Mouse (Mus musculus): ENCODE measurements around the gene Aldh1l1. TPM values are rescaled to one million over a fixed set of nuclear protein-coding genes. Genes with fewer than 3 reads are reported as not detected.

The Aldh1l1 gene
- polyA plus RNA-seq, 1 experiment from 2014 or later, result 38.6 TPM

DNA sequence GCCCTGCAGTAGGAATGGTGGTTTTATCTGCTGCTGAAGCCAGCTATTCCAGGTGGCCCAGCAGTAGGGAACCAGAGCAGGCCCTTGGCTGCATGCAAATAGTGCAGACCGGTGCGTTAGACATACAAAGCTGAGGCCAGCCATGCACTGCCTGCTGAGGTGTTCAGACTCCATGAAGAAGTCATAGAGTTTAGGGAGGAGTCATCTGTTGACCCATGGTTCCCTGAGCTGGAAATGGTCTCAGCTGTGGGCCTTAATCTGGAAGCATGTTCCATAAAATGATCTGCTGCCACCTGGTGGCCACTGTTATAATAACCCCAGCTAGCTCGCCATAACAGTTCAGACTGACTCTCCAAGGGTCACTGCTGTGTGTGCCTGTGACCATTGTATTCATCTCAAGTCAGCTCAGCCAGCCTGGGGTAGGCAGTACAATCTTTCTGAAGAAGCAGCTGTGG lies 89.1 kb downstream of the Aldh1l1 start:
- WGBS, result 46% methylated on average over 3 of the region's 3 CpGs
- Histone ChIP-seq H3K4me1 (replicated peaks) (peaks cover 9% of the 10 kb centered on the region), H3K4me2 (no peak overlapping the region), H3K4me3 (no peak overlapping the region), H3K27me3 (no peaks in the 10 kb centered on the region), H3K9ac (no peak overlapping the region), H3K9me3 (no peaks in the 10 kb centered on the region), H3K27ac (replicated peaks) (0 out of 2 replicates have a peak overlapping the region, but pooled peaks have one; percentile 18), H3K36me3 (no peaks in the 10 kb centered on the region)
- ATAC-seq (ENCODE audit: low read depth), result peak; percentile 51

DNA sequence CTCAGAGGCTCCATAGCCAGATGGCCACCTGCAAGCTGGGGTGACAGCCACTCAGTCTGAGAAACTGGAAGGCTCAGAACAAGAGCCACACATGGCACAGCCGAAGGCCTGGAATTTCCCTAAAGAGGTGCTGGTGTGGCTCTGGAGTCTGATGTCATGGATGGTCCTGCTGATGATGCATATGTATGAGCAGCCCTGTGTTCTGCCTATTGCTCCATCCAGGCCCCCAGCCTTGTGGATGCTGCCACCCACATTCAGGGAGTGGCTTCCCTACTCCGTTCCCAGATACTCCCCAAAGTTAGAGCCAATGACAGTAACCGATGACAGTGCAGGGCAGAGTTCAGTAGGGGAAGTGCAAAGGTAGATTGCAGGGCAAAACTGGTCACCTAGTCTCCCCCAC lies 91.9 kb downstream of the Aldh1l1 start:
- H3K27me3 ChIP-seq, result no peaks in the 10 kb centered on the region
- peaks cover 8% of the 10 kb centered on the region for H3K4me1 ChIP-seq (replicated peaks)
- WGBS, result 50% methylated on average over 3 of the region's 3 CpGs
- no peak overlapping the region for H3K4me2 ChIP-seq
- no peaks in the 10 kb centered on the region for H3K9me3 ChIP-seq
- no peaks in the 10 kb centered on the region for H3K36me3 ChIP-seq
- ATAC-seq (ENCODE audit: low read depth), result no peak
- no peak overlapping the region for H3K9ac ChIP-seq
- H3K4me3 ChIP-seq, result no peak overlapping the region
- H3K27ac ChIP-seq (replicated peaks), result no peak overlapping the region

DNA sequence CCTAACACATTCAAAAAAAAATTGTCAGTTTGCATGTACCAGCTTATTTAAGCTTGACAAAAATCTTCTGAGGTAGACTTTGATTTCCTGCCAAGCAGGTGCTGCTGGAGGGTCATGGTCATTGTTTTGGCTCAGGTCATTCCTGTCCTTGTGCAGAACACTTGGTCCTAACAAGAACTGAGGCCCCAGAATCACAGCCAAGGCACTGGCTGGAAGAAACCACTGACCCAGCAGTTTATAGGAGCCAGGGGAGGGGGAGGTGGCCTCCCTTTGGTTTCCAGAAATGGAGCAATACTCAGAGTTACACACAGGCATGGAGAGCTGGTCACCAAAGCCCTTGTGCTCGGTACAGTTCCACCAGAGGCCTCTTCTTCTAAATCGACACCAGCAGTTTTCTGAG lies 96.1 kb downstream of the Aldh1l1 start:
- Histone ChIP-seq H3K9me3 (no peaks in the 10 kb centered on the region), H3K4me3 (no peak overlapping the region), H3K27ac (replicated peaks) (no peak overlapping the region), H3K27me3 (no peaks in the 10 kb centered on the region), H3K4me2 (no peak overlapping the region), H3K4me1 (replicated peaks) (0 out of 2 replicates have a peak, but pooled peaks cover 4% of the 10 kb centered on the region), H3K9ac (no peak overlapping the region), H3K36me3 (no peaks in the 10 kb centered on the region)
- 87% methylated on average over 2 of the region's 2 CpGs for WGBS
- ATAC-seq (ENCODE audit: low read depth), result no peak

DNA sequence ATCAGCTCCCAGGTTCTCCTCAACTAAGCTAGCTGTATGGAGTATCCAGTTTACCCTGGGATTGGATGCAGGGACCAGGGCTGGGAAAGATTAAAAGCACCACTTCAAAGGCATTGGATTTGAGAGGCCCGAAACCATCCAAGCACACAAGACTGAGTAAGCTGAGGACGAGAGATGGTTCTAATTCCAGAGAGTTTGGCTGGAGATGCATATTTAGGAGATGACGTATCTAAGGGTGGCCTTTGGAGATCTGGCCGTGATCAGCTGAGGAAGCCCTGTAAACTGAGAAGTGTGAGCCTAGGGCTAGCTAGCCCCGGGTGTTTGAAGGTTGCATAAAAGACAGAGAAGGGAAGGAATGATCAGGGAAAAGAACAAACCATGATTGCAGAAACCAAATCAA lies 101.9 kb downstream of the Aldh1l1 start:
- no peaks in the 10 kb centered on the region for H3K27me3 ChIP-seq
- H3K27ac ChIP-seq (replicated peaks), result no peak overlapping the region
- H3K36me3 ChIP-seq, result no peaks in the 10 kb centered on the region
- no peak for ATAC-seq (ENCODE audit: low read depth)
- no peak overlapping the region for H3K4me3 ChIP-seq
- no peak overlapping the region for H3K9ac ChIP-seq
- H3K9me3 ChIP-seq, result no peaks in the 10 kb centered on the region
- H3K4me2 ChIP-seq, result no peak overlapping the region
- no peaks in the 10 kb centered on the region for H3K4me1 ChIP-seq (replicated peaks)
- 73% methylated on average over 5 of the region's 5 CpGs for WGBS

DNA sequence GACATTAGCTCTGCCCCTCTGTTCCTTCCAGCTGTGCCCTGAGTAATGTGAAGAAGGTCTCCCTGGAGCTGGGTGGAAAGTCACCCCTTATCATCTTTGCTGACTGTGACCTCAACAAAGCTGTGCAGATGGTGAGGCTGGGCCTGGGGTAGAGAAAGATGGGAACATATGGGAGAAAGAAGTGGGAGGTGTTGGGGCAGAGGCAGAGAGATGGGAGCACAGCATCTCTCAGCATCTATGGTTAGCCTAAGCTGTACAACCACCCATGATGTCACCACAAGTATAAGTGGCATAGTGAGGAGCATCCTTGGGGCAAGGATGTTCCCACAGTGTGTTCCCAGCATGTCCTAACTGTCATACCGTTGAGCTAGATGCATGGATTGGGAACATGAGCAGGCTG lies 104.5 kb downstream of the Aldh1l1 start:
- no peaks in the 10 kb centered on the region for H3K36me3 ChIP-seq
- H3K4me1 ChIP-seq (replicated peaks), result no peaks in the 10 kb centered on the region
- no peaks in the 10 kb centered on the region for H3K9me3 ChIP-seq
- no peaks in the 10 kb centered on the region for H3K27me3 ChIP-seq
- H3K27ac ChIP-seq (replicated peaks), result no peak overlapping the region
- H3K4me2 ChIP-seq, result no peak overlapping the region
- H3K9ac ChIP-seq, result no peak overlapping the region
- 91% methylated on average over 1 of the region's 1 CpGs for WGBS
- H3K4me3 ChIP-seq, result no peak overlapping the region
- ATAC-seq (ENCODE audit: low read depth), result no peak

DNA sequence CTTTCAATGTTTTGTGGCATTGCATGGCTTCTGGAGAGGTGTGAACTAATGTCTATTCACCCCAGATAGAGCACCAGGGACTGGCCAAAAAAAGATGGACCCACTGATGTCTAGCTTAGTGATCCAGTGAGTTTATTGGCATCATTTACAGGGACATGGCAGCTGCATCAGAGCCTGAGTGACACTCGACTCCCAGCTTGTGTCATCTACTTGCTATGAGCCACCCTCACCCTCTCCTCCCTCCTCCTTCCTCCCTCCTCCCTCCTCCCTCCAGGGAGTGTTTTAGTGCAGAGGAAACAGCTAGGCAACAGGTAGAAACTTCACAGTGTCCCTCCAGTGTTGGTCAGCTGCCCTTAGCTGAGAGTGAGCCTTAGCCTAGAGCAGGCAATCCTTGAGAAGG lies 108.7 kb downstream of the Aldh1l1 start:
- 74% methylated on average over 1 of the region's 1 CpGs for WGBS
- no peaks in the 10 kb centered on the region for H3K4me1 ChIP-seq (replicated peaks)

DNA sequence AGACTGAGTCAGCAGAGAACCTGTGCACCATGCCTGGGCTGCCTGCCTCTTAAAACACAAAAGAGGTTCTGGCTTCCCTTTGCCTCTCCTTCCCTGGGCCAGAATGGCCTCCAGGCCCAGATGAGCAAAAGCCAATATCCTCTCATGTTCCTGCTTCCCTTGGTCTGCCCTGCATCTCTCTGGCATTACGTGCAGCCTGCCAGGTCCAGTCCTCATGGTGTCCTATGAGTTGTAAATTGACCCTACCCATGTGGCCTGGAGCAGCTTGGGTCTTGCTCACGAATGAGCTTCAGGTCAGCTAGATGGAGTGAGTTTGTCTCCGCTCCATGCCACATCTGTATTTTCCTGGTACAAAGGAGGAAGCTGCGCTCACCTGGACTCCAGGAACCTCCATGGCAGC lies 110.8 kb downstream of the Aldh1l1 start:
- H3K9me3 ChIP-seq, result no peaks in the 10 kb centered on the region
- H3K9ac ChIP-seq, result no peak overlapping the region
- H3K36me3 ChIP-seq, result no peaks in the 10 kb centered on the region
- H3K27ac ChIP-seq (replicated peaks), result no peak overlapping the region
- no peak for ATAC-seq (ENCODE audit: low read depth)
- 93% methylated on average over 4 of the region's 4 CpGs for WGBS
- H3K4me2 ChIP-seq, result no peak overlapping the region
- no peaks in the 10 kb centered on the region for H3K4me1 ChIP-seq (replicated peaks)
- no peak overlapping the region for H3K4me3 ChIP-seq
- H3K27me3 ChIP-seq, result no peaks in the 10 kb centered on the region

More for the DNA sequence above, 108.7 kb downstream of the Aldh1l1 start:
- no peak overlapping the region for H3K27ac ChIP-seq (replicated peaks)
- no peak for ATAC-seq (ENCODE audit: low read depth)
- H3K36me3 ChIP-seq, result no peaks in the 10 kb centered on the region
- no peak overlapping the region for H3K9ac ChIP-seq
- H3K27me3 ChIP-seq, result no peaks in the 10 kb centered on the region
- H3K4me3 ChIP-seq, result no peak overlapping the region
- H3K4me2 ChIP-seq, result no peak overlapping the region
- no peaks in the 10 kb centered on the region for H3K9me3 ChIP-seq

DNA sequence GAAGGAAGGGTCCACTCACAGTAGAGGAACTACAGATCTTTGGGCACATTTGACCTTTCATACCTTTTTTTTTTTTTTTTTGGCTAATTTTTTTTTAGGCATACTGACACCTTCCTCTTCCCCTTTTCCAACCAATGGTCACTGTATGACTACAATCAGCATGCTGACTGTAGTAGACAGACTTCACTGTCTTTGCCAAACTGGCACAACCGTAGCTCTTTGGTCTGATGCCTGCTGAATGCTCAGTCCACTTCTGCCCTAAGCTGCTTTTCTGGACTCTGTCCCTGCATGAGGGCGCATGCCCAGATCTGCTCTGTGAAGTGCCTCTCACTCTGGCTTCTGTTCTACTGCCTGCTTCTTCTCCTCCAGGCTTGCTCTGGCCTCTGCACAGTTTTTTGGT lies 111.4 kb downstream of the Aldh1l1 start:
- Histone ChIP-seq H3K36me3 (no peaks in the 10 kb centered on the region), H3K4me2 (no peak overlapping the region), H3K27me3 (no peaks in the 10 kb centered on the region), H3K27ac (replicated peaks) (no peak overlapping the region), H3K4me1 (replicated peaks) (no peaks in the 10 kb centered on the region), H3K4me3 (no peak overlapping the region), H3K9me3 (no peaks in the 10 kb centered on the region), H3K9ac (no peak overlapping the region)
- ATAC-seq (ENCODE audit: low read depth), result no peak
- 96% methylated on average over 2 of the region's 2 CpGs for WGBS

DNA sequence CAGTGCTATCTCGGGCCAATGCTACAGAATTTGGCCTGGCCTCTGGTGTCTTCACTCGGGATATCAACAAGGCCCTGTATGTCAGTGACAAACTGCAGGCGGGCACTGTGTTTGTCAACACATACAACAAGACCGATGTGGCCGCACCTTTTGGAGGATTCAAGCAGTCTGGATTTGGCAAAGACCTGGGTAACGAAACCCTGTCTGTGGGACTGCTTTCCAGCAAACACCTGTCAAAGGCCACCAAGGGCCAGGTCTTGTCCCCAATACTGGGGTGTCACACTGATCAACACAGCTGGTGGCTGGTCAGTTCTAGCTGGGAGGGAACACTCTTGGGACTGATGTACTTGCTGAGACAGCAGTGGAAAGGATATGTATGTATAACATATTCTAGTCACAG lies 112.0 kb downstream of the Aldh1l1 start:
- Histone ChIP-seq H3K9ac (no peak overlapping the region), H3K27me3 (no peaks in the 10 kb centered on the region), H3K4me1 (replicated peaks) (no peaks in the 10 kb centered on the region), H3K4me2 (no peak overlapping the region), H3K27ac (replicated peaks) (no peak overlapping the region), H3K36me3 (no peaks in the 10 kb centered on the region), H3K9me3 (no peaks in the 10 kb centered on the region), H3K4me3 (no peak overlapping the region)
- 90% methylated on average over 6 of the region's 6 CpGs for WGBS
- ATAC-seq (ENCODE audit: low read depth), result no peak

DNA sequence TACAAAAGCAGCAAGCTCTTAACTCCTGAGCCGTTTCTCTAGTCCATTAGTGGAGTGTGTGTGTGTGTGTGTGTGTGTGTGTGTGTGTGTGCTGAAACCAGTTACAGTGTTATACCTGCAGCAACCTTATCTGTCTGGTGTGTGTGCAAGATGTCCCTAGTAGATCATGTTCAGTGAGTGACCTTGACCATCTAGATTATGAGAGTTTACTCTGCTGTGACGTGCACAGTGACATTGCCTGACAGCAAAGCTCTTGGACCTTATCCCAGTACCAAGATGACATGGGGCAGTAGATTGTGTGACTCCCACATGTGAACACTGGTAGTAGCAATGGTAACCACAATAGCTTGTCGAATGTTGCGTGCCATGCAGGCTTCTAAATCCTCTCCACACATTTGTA lies 114.1 kb downstream of the Aldh1l1 start:
- Histone ChIP-seq H3K36me3 (no peaks in the 10 kb centered on the region), H3K4me1 (replicated peaks) (peaks cover 5% of the 10 kb centered on the region; the same call in 1 of the 2 replicates), H3K4me3 (no peak overlapping the region), H3K27me3 (no peaks in the 10 kb centered on the region), H3K27ac (replicated peaks) (no peak overlapping the region), H3K9me3 (no peaks in the 10 kb centered on the region), H3K4me2 (no peak overlapping the region), H3K9ac (no peak overlapping the region)
- WGBS, result 87% methylated on average over 4 of the region's 4 CpGs
- ATAC-seq (ENCODE audit: low read depth), result no peak

DNA sequence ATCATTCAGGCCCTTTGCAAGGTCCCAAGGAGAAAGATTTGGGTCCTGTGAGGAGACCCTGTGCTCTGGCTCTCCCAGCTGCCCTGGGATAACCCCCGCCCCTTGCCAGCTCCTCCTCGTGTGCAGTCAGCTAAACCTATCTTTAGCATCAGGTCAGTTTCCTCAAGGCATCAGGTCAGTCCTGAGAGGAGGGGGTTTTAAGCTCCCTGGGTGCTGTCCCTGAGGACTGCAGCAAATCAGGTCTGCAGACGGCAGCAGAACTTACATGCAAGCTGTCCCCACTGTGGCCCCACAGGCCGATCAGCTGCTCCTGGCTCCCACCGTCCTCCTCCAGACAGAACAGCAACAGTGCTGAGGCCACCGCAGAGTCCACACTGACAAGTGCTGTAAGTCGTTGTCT lies 115.5 kb downstream of the Aldh1l1 start:
- peaks cover 2% of the 10 kb centered on the region; the same call in 1 of the 2 replicates for H3K27me3 ChIP-seq
- no peak for ATAC-seq (ENCODE audit: low read depth)
- no peak overlapping the region for H3K27ac ChIP-seq (replicated peaks)
- no peaks in the 10 kb centered on the region for H3K36me3 ChIP-seq
- H3K9me3 ChIP-seq, result no peaks in the 10 kb centered on the region
- H3K4me2 ChIP-seq, result no peak overlapping the region
- WGBS, result 61% methylated on average over 7 of the region's 7 CpGs
- H3K9ac ChIP-seq, result no peak overlapping the region
- peaks cover 12% of the 10 kb centered on the region for H3K4me1 ChIP-seq (replicated peaks)
- no peak overlapping the region for H3K4me3 ChIP-seq

DNA sequence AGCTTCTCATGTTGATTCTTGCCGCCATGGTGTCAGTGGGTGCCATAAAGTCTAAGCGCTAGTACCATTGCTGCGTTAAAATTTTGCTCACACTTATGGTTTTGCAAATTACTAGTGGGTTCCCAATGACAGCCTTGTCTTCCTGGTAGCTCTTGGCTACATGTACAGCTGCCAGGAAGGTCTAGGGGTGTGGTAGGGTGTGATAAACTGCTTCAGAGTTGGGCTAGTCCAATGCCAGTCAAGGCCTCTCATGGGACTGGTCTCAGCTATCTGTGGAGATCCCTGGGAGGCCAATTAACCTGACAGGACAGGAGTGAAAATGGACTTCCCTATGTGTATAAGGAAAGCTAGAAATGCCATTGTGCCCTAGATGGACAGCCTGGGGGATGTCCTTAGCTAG lies 116.1 kb downstream of the Aldh1l1 start:
- ATAC-seq (ENCODE audit: low read depth), result no peak
- peaks cover 12% of the 10 kb centered on the region for H3K4me1 ChIP-seq (replicated peaks)
- H3K27me3 ChIP-seq, result peaks cover 2% of the 10 kb centered on the region; the same call in 1 of the 2 replicates
- no peak overlapping the region for H3K27ac ChIP-seq (replicated peaks)
- H3K4me3 ChIP-seq, result no peak overlapping the region
- H3K9me3 ChIP-seq, result no peaks in the 10 kb centered on the region
- no peaks in the 10 kb centered on the region for H3K36me3 ChIP-seq
- no peak overlapping the region for H3K4me2 ChIP-seq
- H3K9ac ChIP-seq, result no peak overlapping the region
- 92% methylated on average over 3 of the region's 3 CpGs for WGBS

DNA sequence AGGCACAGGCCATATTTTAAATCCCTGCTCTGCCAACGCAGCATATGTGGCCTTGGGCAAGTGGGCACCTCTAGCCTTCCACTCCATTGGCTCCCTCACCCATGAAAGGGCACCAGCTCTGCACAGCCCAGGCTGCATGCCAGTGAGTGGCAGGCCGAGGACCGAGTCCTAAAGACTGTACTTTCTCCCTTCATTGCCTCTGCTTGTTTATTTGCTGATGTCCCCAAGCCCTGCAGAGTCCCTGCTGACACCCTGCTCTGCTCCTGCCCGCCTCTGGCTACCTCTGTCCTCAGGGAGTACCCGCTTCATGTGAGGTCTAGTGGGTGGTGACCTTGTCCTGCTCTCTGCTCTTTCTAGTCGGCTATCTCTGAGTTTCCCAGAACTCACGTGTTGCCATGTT lies 116.9 kb downstream of the Aldh1l1 start:
- Histone ChIP-seq H3K4me2 (no peak overlapping the region), H3K27me3 (peaks cover 2% of the 10 kb centered on the region; the same call in 1 of the 2 replicates), H3K4me1 (replicated peaks) (peaks cover 12% of the 10 kb centered on the region), H3K9me3 (no peaks in the 10 kb centered on the region), H3K27ac (replicated peaks) (no peak overlapping the region), H3K36me3 (no peaks in the 10 kb centered on the region), H3K4me3 (no peak overlapping the region), H3K9ac (no peak overlapping the region)
- ATAC-seq (ENCODE audit: low read depth), result no peak
- WGBS, result 71% methylated on average over 7 of the region's 7 CpGs

Data from neural tube, embryonic 13.5 days (tissue).